Mouse (Mus musculus) heart, embryonic 12.5 days (tissue): ENCODE data around the gene Fkbp7. TPM values are rescaled to one million over a fixed set of nuclear protein-coding genes. Genes with fewer than 3 reads are reported as not detected.
"Not testable (repeated sequence)": the region's sequence is repeated elsewhere in the genome, so short reads cannot be mapped to it uniquely, and the experiment has no call there.

ENCODE experiments used
- ATAC-seq: fragments of 200-750 bp; cut with Nextera tagmentation; 2 replicates; pipeline ENCODE4 v1.8.0; 2017; ENCODE audit warnings: moderate TSS enrichment, moderate library complexity; ENCODE audit not compliant: insufficient number of reproducible peaks, low FRiP score
- H3K27ac ChIP-seq: fragments of 300-500 bp; sonication (generic); 2 replicates; pipeline ENCODE4 v1.5.1; 2016; ENCODE audit warnings: mild to moderate bottlenecking, moderate library complexity; ENCODE audit not compliant: poor library complexity, severe bottlenecking
- H3K27me3 ChIP-seq: fragments of 300-500 bp; sonication (generic); replicated peaks from 2 replicates; pipeline ENCODE4 v1.6.1; 2016; ENCODE audit warnings: mild to moderate bottlenecking, moderate library complexity
- H3K36me3 ChIP-seq: fragments of 300-500 bp; sonication (generic); 2 replicates; pipeline ENCODE4 v1.6.1; 2016; ENCODE audit warnings: mild to moderate bottlenecking, moderate library complexity
- H3K4me1 ChIP-seq: fragments of 300-500 bp; sonication (generic); replicated peaks from 2 replicates; pipeline ENCODE4 v1.6.1; 2016; ENCODE audit warnings: mild to moderate bottlenecking
- H3K4me2 ChIP-seq: fragments of 300-500 bp; sonication (generic); 2 replicates; pipeline ENCODE4 v1.6.1; 2016; ENCODE audit warnings: mild to moderate bottlenecking, moderate library complexity
- H3K4me3 ChIP-seq: fragments of 300-500 bp; sonication (generic); 2 replicates; pipeline ENCODE4 v1.5.1; 2016; ENCODE audit warnings: mild to moderate bottlenecking
- H3K9ac ChIP-seq: fragments of 300-500 bp; sonication (generic); 2 replicates; pipeline ENCODE4 v1.6.1; 2016; ENCODE audit warnings: mild to moderate bottlenecking, moderate library complexity
- H3K9me3 ChIP-seq: fragments of 300-500 bp; sonication (generic); replicated peaks from 2 replicates; pipeline ENCODE4 v1.6.1; 2016; ENCODE audit warnings: mild to moderate bottlenecking, moderate library complexity
- WGBS: fragments of 180-500 bp; shearing (Covaris S2); methylation state at CpG from one replicate; pipeline ENCODE4 v1.1.7; 2016; 5-methylcytosine and 5-hydroxymethylcytosine counted together
- polyA plus RNA-seq: library from polyadenylated mRNA; unstranded; fragments of >200 nt; fragmentation: Nextera tagmentation; extraction: Ambion mirVana; gene quantifications from 2 replicates; pipeline ENCODE4 v1.2.1, GENCODE M21; 2016

Fkbp7 gene
- polyA plus RNA-seq, 1 experiment from 2014 or later, result 61.9 TPM

- peaks cover 9% of the 10 kb centered on the region for H3K4me1 ChIP-seq
- H3K9me3 ChIP-seq, result no peaks in the 10 kb centered on the region
- no peak overlapping the region for H3K27ac ChIP-seq
- no peaks in the 10 kb centered on the region for H3K27me3 ChIP-seq
- 87% methylated on average over 2 of the region's 2 CpGs for WGBS
- no peak overlapping the region for H3K4me2 ChIP-seq
- no peak overlapping the region for H3K4me3 ChIP-seq
- H3K9ac ChIP-seq, result no peak overlapping the region
- peaks cover 70% of the 10 kb centered on the region for H3K36me3 ChIP-seq
- no peak for ATAC-seq
Observed at GRCm38 (mm10) chr2:76639637-76640036, 33.3 kb downstream of the Fkbp7 start.

- H3K9ac ChIP-seq, result no peak overlapping the region
- no peak for ATAC-seq
- H3K36me3 ChIP-seq, result peaks cover 85% of the 10 kb centered on the region
- H3K4me2 ChIP-seq, result no peak overlapping the region
- no peaks in the 10 kb centered on the region for H3K4me1 ChIP-seq
- no peak overlapping the region for H3K4me3 ChIP-seq
- H3K9me3 ChIP-seq, result peaks cover 1% of the 10 kb centered on the region
- no peak overlapping the region for H3K27ac ChIP-seq
- 91% methylated on average over 4 of the region's 4 CpGs for WGBS
- no peaks in the 10 kb centered on the region for H3K27me3 ChIP-seq
Observed at GRCm38 (mm10) chr2:76631600-76631999, 41.3 kb downstream of the Fkbp7 start.

GRCm38 (mm10) chr2:76630293-76630692 lies 42.6 kb downstream of the Fkbp7 start:
- 72% methylated on average over 12 of the region's 12 CpGs for WGBS
- no peak for ATAC-seq
- Histone ChIP-seq H3K9me3 (peaks cover 11% of the 10 kb centered on the region), H3K4me2 (no peak overlapping the region), H3K4me1 (no peaks in the 10 kb centered on the region), H3K9ac (no peak overlapping the region), H3K27ac (no peak overlapping the region), H3K36me3 (peaks cover 85% of the 10 kb centered on the region), H3K4me3 (no peak overlapping the region), H3K27me3 (no peaks in the 10 kb centered on the region)

- H3K9ac ChIP-seq, H3K27me3 ChIP-seq, H3K4me1 ChIP-seq, ATAC-seq, H3K4me2 ChIP-seq, H3K27ac ChIP-seq, H3K4me3 ChIP-seq: not testable (repeated sequence)
- Histone ChIP-seq H3K9me3 (peaks cover 11% of the 10 kb centered on the region), H3K36me3 (peaks cover 44% of the 10 kb centered on the region)
- 73% methylated on average over 2 of the region's 2 CpGs for WGBS
Observed at GRCm38 (mm10) chr2:76622316-76622715, 50.6 kb downstream of the Fkbp7 start.

GRCm38 (mm10) chr2:76621724-76622123 lies 51.2 kb downstream of the Fkbp7 start:
- no peak for ATAC-seq
- WGBS, result 67% methylated on average over 1 of the region's 1 CpGs
- no peak overlapping the region for H3K4me3 ChIP-seq
- peaks cover 38% of the 10 kb centered on the region for H3K36me3 ChIP-seq
- H3K4me2 ChIP-seq, result no peak overlapping the region
- H3K27me3 ChIP-seq, result no peaks in the 10 kb centered on the region
- peaks cover 11% of the 10 kb centered on the region for H3K9me3 ChIP-seq
- no peaks in the 10 kb centered on the region for H3K4me1 ChIP-seq
- no peak overlapping the region for H3K9ac ChIP-seq
- no peak overlapping the region for H3K27ac ChIP-seq

GRCm38 (mm10) chr2:76620188-76620587 lies 52.7 kb downstream of the Fkbp7 start:
- Histone ChIP-seq H3K27ac (no peak overlapping the region), H3K9ac (no peak overlapping the region), H3K9me3 (no peaks in the 10 kb centered on the region), H3K4me2 (no peak overlapping the region), H3K4me1 (no peaks in the 10 kb centered on the region), H3K27me3 (no peaks in the 10 kb centered on the region), H3K4me3 (no peak overlapping the region), H3K36me3 (peaks cover 23% of the 10 kb centered on the region)
- WGBS, result 73% methylated on average over 5 of the region's 5 CpGs
- no peak for ATAC-seq

GRCm38 (mm10) chr2:76618078-76618477 lies 54.8 kb downstream of the Fkbp7 start:
- 36% methylated on average over 1 of the region's 1 CpGs for WGBS

More at GRCm38 (mm10) chr2:76618078-76618477, 54.8 kb downstream of the Fkbp7 start:
- Histone ChIP-seq H3K4me1 (no peaks in the 10 kb centered on the region), H3K9me3 (no peaks in the 10 kb centered on the region), H3K27ac (no peak overlapping the region), H3K27me3 (no peaks in the 10 kb centered on the region), H3K4me3 (no peak overlapping the region), H3K36me3 (peaks cover 3% of the 10 kb centered on the region; the same call in 1 of the 2 replicates), H3K9ac (no peak overlapping the region), H3K4me2 (no peak overlapping the region)
- ATAC-seq, result no peak

Other genes starting within 250 kb of the Fkbp7 start
- 33.1 and 35.5 TPM in 2 replicates for gene Prkra, start 25.1 kb downstream of the Fkbp7 start, polyA plus RNA-seq
- 0.21 TPM in 1 of 2 replicates, not detected in the other for gene Pjvk, start 24.6 kb downstream of the Fkbp7 start, polyA plus RNA-seq
- 14.9 and 17.3 TPM in 2 replicates for gene Plekha3, start 2.2 kb upstream of the Fkbp7 start, polyA plus RNA-seq